Mouse (Mus musculus) inflammation-experienced regulatory T-cells, adult 6 months (primary cell): ENCODE results near the gene Dcpp2. TPM values are rescaled to one million over a fixed set of nuclear protein-coding genes. Genes with fewer than 3 reads are reported as not detected.
"Not testable (repeated sequence)": the region's sequence is repeated elsewhere in the genome, so short reads cannot be mapped to it uniquely, and the experiment has no call there.

ENCODE experiments used
- ATAC-seq: one replicate; pipeline ENCODE4 v1.8.0; 2017
- polyA plus RNA-seq, 3 experiments: library from polyadenylated mRNA; unstranded; fragments of 100-300 nt; shearing (Covaris generic); gene quantifications; one replicate each; pipeline ENCODE4 v1.2.1; 2017

Gene Dcpp2
- polyA plus RNA-seq: not detected

DNA sequence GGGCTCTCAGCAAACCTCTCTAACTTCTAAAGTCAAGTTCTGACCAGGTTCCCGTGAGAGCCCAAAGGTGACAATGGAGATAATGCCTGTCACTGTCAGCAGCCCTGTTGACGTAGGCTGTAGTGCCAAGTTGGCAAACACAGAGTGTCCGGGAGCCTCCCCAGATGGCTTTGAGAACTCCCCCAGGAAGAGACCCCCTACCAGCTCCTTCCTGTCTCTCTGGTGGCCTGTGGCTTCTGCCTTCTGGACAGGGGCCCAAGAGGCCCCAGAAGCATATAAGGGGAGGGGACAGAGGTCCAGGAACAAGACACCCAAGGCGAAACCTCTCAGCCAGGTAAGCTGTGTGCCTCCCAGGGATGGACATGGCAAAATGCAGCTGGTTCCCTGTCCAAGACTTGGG, at the start of gene Dcpp2, which contains the start of gene Dcpp1:
Dcpp2 (plus strand) TSS at position 305 of the 400 bp plus-strand sequence.
Dcpp1 (plus strand) TSS at position 301 of the 400 bp plus-strand sequence.
- ATAC-seq: not testable (repeated sequence)

- no peak for ATAC-seq
Measured at GRCm38 (mm10) chr17:23831201-23831600, 49.5 kb upstream of the Dcpp2 start.

GRCm38 (mm10) chr17:23836006-23836575, 44.6 kb upstream of the Dcpp2 start, which contains the start of gene Prss33:
TSS of gene Prss33 (minus strand) at chr17:23836056.
- ATAC-seq: no peak

DNA sequence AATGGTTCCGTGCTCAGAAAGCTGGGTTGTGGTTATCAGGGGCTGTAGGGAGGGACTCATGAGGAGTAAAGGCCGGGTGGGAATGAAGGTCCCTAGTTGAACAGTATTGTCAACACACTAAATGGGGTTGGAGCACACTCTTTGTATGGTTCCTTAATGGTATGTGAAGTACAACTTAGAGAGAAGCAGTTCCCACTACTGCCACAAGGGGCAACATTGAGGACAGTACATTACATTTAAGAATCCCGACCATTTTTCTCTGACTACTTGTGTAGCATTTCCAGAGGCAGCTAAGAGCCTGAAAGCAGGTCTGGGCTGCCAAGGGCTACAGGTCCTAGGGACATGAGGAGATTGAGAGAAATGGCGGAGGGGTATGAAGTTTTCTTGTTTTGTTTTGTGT, 39.5 kb upstream of the Dcpp2 start:
- ATAC-seq: peak; percentile 35

- no peak for ATAC-seq
Measured at GRCm38 (mm10) chr17:23843141-23843811, 37.4 kb upstream of the Dcpp2 start.

DNA sequence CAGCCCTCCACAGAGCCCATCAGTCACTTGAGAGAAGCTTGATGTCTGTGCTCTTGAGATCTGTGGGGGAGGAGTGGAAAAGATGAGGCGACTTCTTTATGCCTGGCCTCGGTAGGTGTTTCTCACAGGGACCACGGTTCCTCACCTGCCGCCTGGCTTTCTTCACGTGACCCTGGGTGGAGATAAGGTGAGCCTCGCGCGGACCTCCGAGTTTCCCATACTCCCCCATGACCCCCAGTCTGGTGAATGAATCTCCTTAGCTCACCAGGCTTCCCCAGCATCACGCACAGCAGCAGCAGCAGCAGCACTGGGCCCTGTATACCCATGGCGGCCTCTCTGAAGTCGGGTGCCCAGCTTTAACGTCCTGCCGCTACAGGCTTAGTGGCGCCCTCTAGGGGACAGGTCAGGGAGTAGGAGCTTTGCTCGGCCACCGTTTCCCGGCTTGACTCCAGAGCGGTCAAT, 36.8 kb upstream of the Dcpp2 start, which contains the start of the genes Prss32 and Prss41:
Prss32 (plus strand) TSS at position 44 of the 462 bp plus-strand sequence.
Prss41 (minus strand) TSS at position 361 of the 462 bp plus-strand sequence.
- ATAC-seq: peak; percentile 94

DNA sequence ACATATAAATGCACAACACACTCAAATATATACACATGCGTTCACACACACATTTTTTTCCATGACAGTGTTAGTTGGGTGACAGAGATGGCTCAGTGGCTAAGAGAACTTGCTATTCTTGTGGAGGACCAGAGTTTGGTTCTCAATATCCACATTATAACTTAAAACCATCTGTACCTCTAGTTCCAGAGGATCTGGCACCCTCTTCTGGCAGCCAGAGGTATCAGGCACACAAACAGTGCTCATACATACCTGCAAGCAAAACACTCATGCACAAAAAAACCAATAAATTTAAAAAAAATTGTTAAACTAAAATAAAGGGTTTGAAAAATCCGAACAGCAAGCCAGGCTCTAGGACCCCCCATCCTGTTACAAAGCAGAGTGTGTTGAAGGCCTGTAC, 30.7 kb upstream of the Dcpp2 start:
- no peak for ATAC-seq

- peak; percentile 46 for ATAC-seq
Measured at GRCm38 (mm10) chr17:23850853-23851749, 29.6 kb upstream of the Dcpp2 start.

DNA sequence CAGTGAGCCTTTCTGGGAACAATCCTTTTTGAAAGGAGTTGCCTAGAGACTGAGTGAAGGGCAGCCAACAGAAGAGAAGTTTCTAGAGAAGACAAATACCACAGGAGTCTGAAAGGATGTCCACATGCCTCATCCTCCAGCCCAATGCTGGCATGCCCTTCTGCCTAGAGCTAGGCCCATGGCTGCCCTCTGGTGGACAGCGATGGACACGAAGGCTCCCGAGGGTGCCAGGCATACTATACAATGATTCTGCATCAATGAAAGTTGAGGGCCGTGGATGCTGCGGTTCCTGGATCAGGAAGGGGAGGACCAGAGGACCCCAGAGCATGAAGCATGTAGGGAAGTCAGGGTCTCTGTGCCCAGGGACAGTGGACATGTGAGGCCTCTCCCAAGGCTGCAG, 27.4 kb upstream of the Dcpp2 start:
- peak; percentile 69 for ATAC-seq

DNA sequence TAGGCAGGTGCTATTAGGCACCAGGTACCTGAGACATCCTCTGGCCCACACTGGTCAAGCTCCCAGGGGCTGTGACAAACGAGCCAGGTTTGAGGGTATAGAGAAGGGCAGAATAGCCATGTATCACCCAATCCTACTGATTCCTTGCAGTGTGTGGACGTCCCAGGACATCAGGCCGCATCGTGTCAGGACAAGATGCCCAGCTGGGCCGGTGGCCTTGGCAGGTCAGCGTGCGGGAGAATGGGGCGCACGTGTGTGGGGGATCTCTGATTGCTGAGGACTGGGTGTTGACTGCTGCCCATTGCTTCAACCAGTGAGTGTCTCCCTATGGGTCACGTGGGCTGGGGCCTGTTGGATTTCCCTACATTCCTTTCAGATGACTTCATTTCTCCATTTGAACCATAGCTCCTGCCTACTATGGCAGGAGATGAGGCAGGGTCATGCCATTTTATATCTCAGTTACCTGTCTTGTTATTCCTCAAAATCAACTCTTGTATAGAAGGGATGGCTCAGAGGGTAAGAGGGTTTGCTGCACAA, 26.4 kb upstream of the Dcpp2 start:
- no peak for ATAC-seq

DNA sequence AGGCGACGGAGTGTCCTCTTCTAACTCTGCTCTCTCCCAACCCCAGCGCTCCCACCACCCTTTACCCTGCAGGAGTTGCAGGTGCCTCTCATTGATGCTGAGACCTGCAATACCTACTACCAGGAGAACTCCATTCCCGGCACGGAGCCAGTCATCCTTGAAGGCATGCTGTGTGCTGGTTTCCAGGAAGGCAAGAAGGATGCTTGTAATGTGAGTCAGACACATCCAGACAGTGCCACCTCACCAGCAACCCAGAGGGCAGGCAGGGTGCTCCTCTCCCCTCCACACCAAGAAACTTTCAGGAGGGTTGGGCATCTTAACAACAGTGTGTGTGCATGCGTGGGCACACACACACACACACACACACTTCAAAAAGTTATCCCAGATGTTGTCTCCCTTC, 23.5 kb upstream of the Dcpp2 start:
- no peak for ATAC-seq

DNA sequence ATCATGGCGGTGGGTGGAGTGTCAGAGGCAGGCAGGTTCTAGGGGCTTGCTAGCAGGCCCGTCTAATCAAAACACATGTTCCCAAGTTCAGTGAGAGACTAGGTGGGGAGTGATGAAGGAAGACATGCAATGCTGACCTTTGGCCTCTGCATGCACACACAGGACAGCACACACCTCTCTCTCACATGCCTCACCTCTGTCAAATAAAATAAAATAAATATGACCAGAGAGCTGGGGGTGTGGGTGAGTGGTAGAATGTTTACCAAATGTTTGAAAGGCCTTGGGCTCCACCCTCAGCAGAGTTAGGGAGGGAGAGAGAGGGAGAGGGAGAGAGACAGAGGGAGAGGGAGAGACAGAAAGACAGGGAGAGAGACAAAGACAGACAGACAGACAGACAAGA, 22.8 kb upstream of the Dcpp2 start:
- ATAC-seq: no peak

DNA sequence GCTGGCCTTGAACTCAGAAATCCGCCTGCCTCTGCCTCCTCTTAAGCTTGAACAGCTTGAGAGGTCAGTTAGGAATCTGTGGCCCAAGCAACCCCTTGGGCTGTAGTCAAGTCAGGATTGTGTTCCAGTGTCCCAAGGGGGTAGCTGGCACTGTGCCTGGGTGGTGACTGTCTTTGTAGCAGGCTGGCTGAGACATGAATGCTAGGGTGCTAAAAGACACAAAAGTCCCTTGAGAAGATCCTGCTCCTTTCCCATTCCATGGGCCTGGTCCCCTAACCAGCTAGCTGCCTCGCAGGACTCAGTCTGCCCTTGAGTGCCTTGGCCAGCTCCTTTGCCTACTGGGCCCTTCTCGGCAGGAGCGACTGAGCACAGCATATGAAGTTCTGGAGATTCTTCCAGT, 17.8 kb upstream of the Dcpp2 start:
- ATAC-seq: no peak

- no peak for ATAC-seq
Measured at GRCm38 (mm10) chr17:23867756-23868155, 12.9 kb upstream of the Dcpp2 start, which contains the start of gene Prss21. TSS of gene Prss21 (plus strand) at chr17:23868056.

DNA sequence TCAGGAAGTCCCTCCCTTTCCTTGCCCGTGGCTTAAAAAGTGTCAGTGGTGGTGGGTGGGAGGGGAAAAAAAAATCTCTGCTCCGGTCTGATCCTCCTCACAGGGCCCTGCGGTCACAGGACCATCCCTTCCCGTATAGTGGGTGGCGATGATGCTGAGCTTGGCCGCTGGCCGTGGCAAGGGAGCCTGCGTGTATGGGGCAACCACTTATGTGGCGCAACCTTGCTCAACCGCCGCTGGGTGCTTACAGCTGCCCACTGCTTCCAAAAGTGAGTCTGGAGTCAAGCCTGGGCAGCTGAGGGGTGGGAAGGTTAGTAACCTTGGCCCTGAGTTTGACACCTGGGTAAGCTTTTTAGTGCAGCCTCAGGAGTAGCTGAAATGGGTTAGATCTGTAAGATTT, 12.2 kb upstream of the Dcpp2 start:
- no peak for ATAC-seq

DNA sequence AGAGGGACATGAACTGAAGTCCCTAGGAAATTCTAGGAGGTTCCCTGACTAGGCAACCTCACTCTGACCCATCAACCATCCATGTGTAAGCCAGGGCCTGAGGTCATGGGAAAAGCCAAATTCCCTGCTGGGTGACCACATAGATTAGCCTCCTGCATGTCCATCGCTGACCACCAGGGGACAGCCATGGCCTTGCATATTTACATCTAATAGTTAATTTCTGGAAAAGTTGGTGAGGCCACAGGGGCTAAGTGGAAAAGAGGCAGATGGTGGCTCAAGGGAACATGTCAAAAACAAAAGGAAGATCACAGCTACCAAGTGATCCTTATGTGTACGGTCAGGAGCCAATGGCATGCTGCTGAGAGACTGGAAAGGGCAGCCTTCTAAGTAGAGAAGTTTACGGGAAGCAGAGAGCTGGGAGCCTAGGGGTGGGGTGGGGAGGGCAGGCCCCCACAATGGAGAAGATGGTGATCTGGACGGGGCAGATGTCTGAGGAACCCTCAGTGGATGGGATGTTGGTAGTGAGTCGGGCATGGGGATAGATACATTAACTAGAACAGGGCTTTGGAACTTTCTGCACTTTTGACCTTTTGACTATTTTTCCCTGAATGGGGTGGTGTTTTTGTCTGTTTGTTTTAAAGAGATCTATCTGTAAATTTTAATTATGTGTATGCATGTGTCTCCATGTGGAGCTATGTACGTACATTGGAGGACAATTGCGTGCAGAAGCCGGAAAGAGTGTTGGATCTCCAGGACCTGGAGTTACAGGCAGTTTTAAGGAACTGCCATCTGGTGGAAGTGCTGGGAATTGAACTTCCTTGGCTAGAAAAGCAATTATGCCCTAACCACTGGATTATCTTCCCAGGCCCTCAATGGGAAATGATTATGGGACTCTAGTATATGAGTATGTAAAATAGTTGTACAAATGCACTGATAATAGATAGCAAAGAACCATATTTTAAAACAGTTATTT, 6.5 kb upstream of the Dcpp2 start:
- no peak for ATAC-seq

GRCm38 (mm10) chr17:23876741-23877140, 3.9 kb upstream of the Dcpp2 start:
- no peak for ATAC-seq

- no peak for ATAC-seq
Measured at GRCm38 (mm10) chr17:23877166-23877565, 3.5 kb upstream of the Dcpp2 start.

DNA sequence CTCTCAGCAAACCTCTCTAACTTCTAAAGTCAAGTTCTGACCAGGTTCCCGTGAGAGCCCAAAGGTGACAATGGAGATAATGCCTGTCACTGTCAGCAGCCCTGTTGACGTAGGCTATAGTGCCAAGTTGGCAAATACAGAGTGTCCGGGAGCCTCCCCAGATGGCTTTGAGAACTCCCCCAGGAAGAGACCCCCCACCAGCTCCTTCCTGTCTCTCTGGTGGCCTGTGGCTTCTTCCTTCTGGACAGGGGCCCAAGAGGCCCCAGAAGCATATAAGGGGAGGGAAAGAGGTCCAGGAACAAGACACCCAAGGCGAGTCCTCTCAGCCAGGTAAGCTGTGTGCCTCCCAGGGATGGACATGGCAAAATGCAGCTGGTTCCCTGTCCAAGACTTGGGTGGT, 36.5 kb downstream of the Dcpp2 start, which contains the start of gene Dcpp3:
Dcpp3 (plus strand) TSS at position 301 of the 400 bp plus-strand sequence.
- ATAC-seq: not testable (repeated sequence)

DNA sequence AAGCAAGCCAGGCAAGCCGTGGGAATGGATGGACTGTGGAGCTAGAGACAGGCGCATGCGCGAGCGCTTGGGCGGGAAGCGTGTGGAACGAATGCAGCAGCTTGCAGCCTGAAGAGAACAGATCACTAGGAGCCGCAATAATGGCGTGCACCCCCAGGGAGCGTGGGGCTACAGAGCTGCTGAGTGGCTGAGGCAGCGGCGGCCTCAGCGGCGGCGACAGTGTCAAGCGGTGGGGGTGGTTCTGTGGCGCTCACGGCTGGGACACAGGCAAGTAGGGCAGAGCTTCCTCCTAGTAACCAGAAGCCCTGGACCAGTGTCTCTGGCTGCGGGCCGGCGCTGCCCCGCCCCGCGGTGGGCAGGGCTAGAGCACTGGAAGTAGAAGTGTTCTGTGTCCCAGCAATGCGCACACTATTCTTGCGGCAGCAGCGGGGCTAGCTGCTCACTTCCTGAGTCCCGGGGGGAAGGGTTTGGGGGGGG, 43.9 kb downstream of the Dcpp2 start:
- ATAC-seq: peak; percentile 95

DNA sequence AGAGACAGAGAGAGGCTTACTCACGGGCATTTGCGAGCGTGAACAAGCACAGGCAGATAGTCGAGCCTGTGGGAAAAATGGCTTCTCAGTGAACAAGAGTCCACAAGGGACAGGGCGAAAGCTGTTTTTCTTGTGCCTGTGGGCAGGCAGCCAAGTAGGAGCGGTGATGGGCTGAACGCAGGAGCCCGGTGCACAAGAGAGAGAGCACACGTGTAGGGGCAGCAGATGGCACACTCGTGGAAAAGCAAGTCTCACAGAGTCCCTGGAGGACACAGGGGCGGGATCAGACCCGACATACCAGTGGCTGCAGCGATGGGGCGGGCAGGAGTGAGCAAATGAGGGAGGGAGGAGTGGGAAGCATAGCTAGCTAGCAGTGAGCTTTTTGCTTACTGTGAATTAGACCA, 44.4 kb downstream of the Dcpp2 start:
- peak; percentile 64 for ATAC-seq
